Mouse (Mus musculus) liver, embryonic 16.5 days (tissue): ENCODE results near the gene Cyp27b1. TPM values are rescaled to one million over a fixed set of nuclear protein-coding genes. Genes with fewer than 3 reads are reported as not detected.
"Not testable (repeated sequence)": the region's sequence is repeated elsewhere in the genome, so short reads cannot be mapped to it uniquely, and the experiment has no call there.

Experiments used
- ATAC-seq: fragments of 200-750 bp; cut with Nextera tagmentation; 2 replicates; pipeline ENCODE4 v1.8.0; 2017; ENCODE audit warnings: low read depth, mild to moderate bottlenecking, moderate number of reproducible peaks, moderate library complexity
- H3K27ac ChIP-seq: fragments of 300-500 bp; sonication (generic); 2 replicates; pipeline ENCODE4 v1.5.1; 2014; ENCODE audit warnings: mild to moderate bottlenecking, low read length
- H3K27me3 ChIP-seq: fragments of 300-500 bp; sonication (generic); 2 replicates; pipeline ENCODE4 v1.6.1; 2014; ENCODE audit warnings: low read depth, low read length, mixed read lengths; ENCODE audit not compliant: control insufficient read depth, insufficient read depth
- H3K36me3 ChIP-seq: fragments of 300-500 bp; sonication (generic); 2 replicates; pipeline ENCODE4 v1.6.1; 2014; ENCODE audit warnings: mild to moderate bottlenecking; ENCODE audit not compliant: control insufficient read depth, insufficient read depth
- H3K4me1 ChIP-seq: fragments of 300-500 bp; sonication (generic); 2 replicates; pipeline ENCODE4 v1.6.1; 2014; ENCODE audit warnings: low read depth, low read length, mixed read lengths; ENCODE audit not compliant: control insufficient read depth
- H3K4me2 ChIP-seq: fragments of 300-500 bp; sonication (generic); 2 replicates; pipeline ENCODE4 v1.6.1; 2014; ENCODE audit warnings: low read depth, low read length, mixed read lengths
- H3K4me3 ChIP-seq: fragments of 300-500 bp; sonication (generic); 2 replicates; pipeline ENCODE4 v1.5.1; 2014; ENCODE audit warnings: low read depth, mild to moderate bottlenecking, low read length
- H3K9ac ChIP-seq: fragments of 300-500 bp; sonication (generic); 2 replicates; pipeline ENCODE4 v1.6.1; 2014; ENCODE audit warnings: low read depth, low read length
- H3K9me3 ChIP-seq: fragments of 300-500 bp; sonication (generic); replicated peaks from 2 replicates; pipeline ENCODE4 v1.6.1; 2016; ENCODE audit warnings: low read length; ENCODE audit not compliant: control insufficient read depth
- WGBS: fragments of 180-500 bp; shearing (Covaris S2); extraction: QIAGEN DNeasy Blood & Tissue Kit; methylation state at CpG from one replicate; pipeline ENCODE4 v1.1.7; 2014; ENCODE audit not compliant: insufficient replicate concordance; 5-methylcytosine and 5-hydroxymethylcytosine counted together
- polyA plus RNA-seq: library from polyadenylated mRNA; unstranded; fragments of >200 nt; fragmentation: Nextera tagmentation; extraction: Ambion mirVana; gene quantifications from 2 replicates; pipeline ENCODE4 v1.2.1, GENCODE M21; 2015

Gene Cyp27b1
- polyA plus RNA-seq, 1 experiment from 2014 or later = 0.04 TPM

- ATAC-seq = no peak
- H3K9ac ChIP-seq = no peak overlapping the region
Observed at GRCm38 (mm10) chr10:127058708-127059107, 10.7 kb downstream of the Cyp27b1 start.

GRCm38 (mm10) chr10:127059174-127059967 is 11.3 kb downstream of the Cyp27b1 start:
- Histone ChIP-seq H3K4me3 (peak overlapping the region; percentile 62), H3K4me1 (peaks cover 13% of the 10 kb centered on the region), H3K27me3 (peaks cover 54% of the 10 kb centered on the region), H3K27ac (no peak overlapping the region), H3K9me3 (no peaks in the 10 kb centered on the region), H3K4me2 (peak overlapping the region; percentile 87), H3K9ac (peak overlapping the region; percentile 46), H3K36me3 (no peaks in the 10 kb centered on the region)
- 2% methylated on average over 47 of the region's 92 CpGs for WGBS
- no peak for ATAC-seq

More at GRCm38 (mm10) chr10:127058708-127059107, 10.7 kb downstream of the Cyp27b1 start:
- H3K4me3 ChIP-seq = no peak overlapping the region
- no peak overlapping the region for H3K27ac ChIP-seq
- H3K36me3 ChIP-seq = no peaks in the 10 kb centered on the region
- 0 out of 2 replicates have a peak overlapping the region, but pooled peaks have one; percentile 87 for H3K4me2 ChIP-seq
- peaks cover 13% of the 10 kb centered on the region for H3K4me1 ChIP-seq
- 10% methylated on average over 8 of the region's 8 CpGs for WGBS
- H3K9me3 ChIP-seq = no peaks in the 10 kb centered on the region
- peaks cover 56% of the 10 kb centered on the region for H3K27me3 ChIP-seq

- Histone ChIP-seq H3K36me3 (peaks cover 5% of the 10 kb centered on the region), H3K4me1 (peaks cover 21% of the 10 kb centered on the region), H3K9me3 (no peaks in the 10 kb centered on the region), H3K4me3 (peak within 1 kb of the TSS; percentile 62), H3K4me2 (peak within 1 kb of the TSS; percentile 87), H3K27me3 (peaks cover 53% of the 10 kb centered on the region), H3K9ac (peak within 1 kb of the TSS; percentile 46), H3K27ac (no peak within 1 kb of the TSS)
- ATAC-seq = no peak
- WGBS = under 1% methylated on average over 53 of the region's 72 CpGs
Observed at GRCm38 (mm10) chr10:127059968-127060916, 12.2 kb downstream of the Cyp27b1 start, which contains the start of gene March9. March9 (minus strand) TSS chr10:127060184.

- no peak overlapping the region for H3K9ac ChIP-seq
- peaks cover 13% of the 10 kb centered on the region for H3K36me3 ChIP-seq
- 55% methylated on average over 5 of the region's 5 CpGs for WGBS
- no peak overlapping the region for H3K4me3 ChIP-seq
- no peak for ATAC-seq
- peaks cover 51% of the 10 kb centered on the region for H3K27me3 ChIP-seq
- H3K27ac ChIP-seq = no peak overlapping the region
- no peaks in the 10 kb centered on the region for H3K9me3 ChIP-seq
- H3K4me2 ChIP-seq = no peak overlapping the region
- H3K4me1 ChIP-seq = peaks cover 26% of the 10 kb centered on the region
Observed at GRCm38 (mm10) chr10:127061085-127061484, 13.0 kb downstream of the Cyp27b1 start.

GRCm38 (mm10) chr10:127061513-127061912 is 13.5 kb downstream of the Cyp27b1 start:
- peaks cover 51% of the 10 kb centered on the region for H3K27me3 ChIP-seq
- 71% methylated on average over 2 of the region's 2 CpGs for WGBS

GRCm38 (mm10) chr10:127062101-127062500 is 14.1 kb downstream of the Cyp27b1 start:
- H3K4me1 ChIP-seq = peaks cover 26% of the 10 kb centered on the region
- not testable (repeated sequence) for H3K9me3 ChIP-seq, H3K27ac ChIP-seq, H3K4me3 ChIP-seq, H3K9ac ChIP-seq, ATAC-seq, H3K4me2 ChIP-seq
- 77% methylated on average over 4 of the region's 4 CpGs for WGBS
- peaks cover 51% of the 10 kb centered on the region for H3K27me3 ChIP-seq
- H3K36me3 ChIP-seq = peaks cover 23% of the 10 kb centered on the region

More at GRCm38 (mm10) chr10:127061513-127061912, 13.5 kb downstream of the Cyp27b1 start:
- Histone ChIP-seq H3K9me3 (no peaks in the 10 kb centered on the region), H3K4me1 (peaks cover 26% of the 10 kb centered on the region), H3K4me2 (no peak overlapping the region), H3K9ac (no peak overlapping the region), H3K4me3 (no peak overlapping the region), H3K27ac (no peak overlapping the region), H3K36me3 (peaks cover 17% of the 10 kb centered on the region)
- ATAC-seq = no peak

GRCm38 (mm10) chr10:127062503-127062902 is 14.5 kb downstream of the Cyp27b1 start:
- H3K27ac ChIP-seq = no peak overlapping the region
- H3K4me1 ChIP-seq = peaks cover 26% of the 10 kb centered on the region
- H3K4me2 ChIP-seq = 0 out of 2 replicates have a peak overlapping the region, but pooled peaks have one; percentile 92
- 47% methylated on average over 5 of the region's 5 CpGs for WGBS
- peaks cover 25% of the 10 kb centered on the region for H3K36me3 ChIP-seq
- no peaks in the 10 kb centered on the region for H3K9me3 ChIP-seq
- peaks cover 47% of the 10 kb centered on the region for H3K27me3 ChIP-seq
- no peak overlapping the region for H3K4me3 ChIP-seq
- no peak overlapping the region for H3K9ac ChIP-seq
- no peak for ATAC-seq

GRCm38 (mm10) chr10:127063239-127063872 is 15.3 kb downstream of the Cyp27b1 start, which contains the start of gene Cdk4:
Cdk4 (plus strand) TSS chr10:127063534.
- ATAC-seq = peak; percentile 89
- 0% methylated on average over 43 of the region's 46 CpGs for WGBS
- H3K9me3 ChIP-seq = no peaks in the 10 kb centered on the region

More at GRCm38 (mm10) chr10:127063239-127063872, 15.3 kb downstream of the Cyp27b1 start, which contains the start of gene Cdk4:
- Histone ChIP-seq H3K4me1 (peaks cover 28% of the 10 kb centered on the region), H3K36me3 (peaks cover 25% of the 10 kb centered on the region), H3K4me2 (peak within 1 kb of the TSS; percentile 92), H3K27ac (peak within 1 kb of the TSS; percentile 77), H3K27me3 (peaks cover 43% of the 10 kb centered on the region), H3K9ac (peak within 1 kb of the TSS; percentile 80), H3K4me3 (peak within 1 kb of the TSS; percentile 78)
